In genomic region chr19:41204159-41205081, GRCm38 (mm10) we compare ENCODE assay signal across 9 mouse cellular contexts. TPM values are rescaled to one million over a fixed set of nuclear protein-coding genes. Genes with fewer than 3 reads are reported as not detected.
DNase-seq lines count a peak whose midpoint lies in the region; ATAC-seq and TF ChIP-seq lines count a peak whose summit lies in the region.
"Had no signal": no experiment of that assay in that cellular context is flagged by ENCODE, and none has a peak within 500 bp of the region (broad histone marks: within the 10 kb centered on the region; RNA-seq: fewer than 3 reads in every experiment).

No protein-coding gene starts in this region.

- H3K79me2 ChIP-seq in heart, adult 2 months (replicated peaks; ENCODE audit: control insufficient read depth, insufficient read depth, low read length): no peaks in the 10 kb centered on the region

- H3K36me3 ChIP-seq in heart, adult 2 months (ENCODE audit: control insufficient read depth, insufficient read depth, low read length): no peaks in the 10 kb centered on the region
- no peaks in the 10 kb centered on the region for H3K36me3 ChIP-seq in heart, embryonic 12.5 days
- no peaks in the 10 kb centered on the region for H3K36me3 ChIP-seq in lung, embryonic 14.5 days (ENCODE audit: insufficient read depth)
- no peaks in the 10 kb centered on the region for H3K36me3 ChIP-seq in midbrain, embryonic 14.5 days (ENCODE audit: control insufficient read depth, insufficient read depth, low read length)
- H3K36me3 ChIP-seq in forebrain, embryonic 10.5 days (replicated peaks): no peaks in the 10 kb centered on the region

- no peak overlapping the region for H3K4me3 ChIP-seq in heart, adult 2 months
- no peak overlapping the region for H3K4me3 ChIP-seq in heart, embryonic 12.5 days
- H3K4me3 ChIP-seq in lung, embryonic 14.5 days (ENCODE audit: low read depth, low read length): no peak overlapping the region
- H3K4me3 ChIP-seq in lung, adult 2 months (replicated peaks; ENCODE audit: extremely low read depth, low read depth, low read length): no peak overlapping the region
- H3K4me3 ChIP-seq in bone marrow macrophage, adult 2 months (ENCODE audit: insufficient read depth, low read length): no peak overlapping the region
- no peak overlapping the region for H3K4me3 ChIP-seq in midbrain, embryonic 14.5 days (replicated peaks; ENCODE audit: low read depth, low read length)
- H3K4me3 ChIP-seq in forebrain, embryonic 10.5 days: no peak overlapping the region
- H3K4me3 ChIP-seq: heart, embryonic 13.5 days had no signal

- TF ChIP-seq POLR2A in heart, adult 2 months (IDR thresholded peaks at IDR 0.05; ENCODE audit: insufficient read depth, low read depth, low read length): no peak
- TF ChIP-seq POLR2A in lung, adult 2 months (IDR thresholded peaks at IDR 0.05; ENCODE audit: borderline replicate concordance, extremely low read depth, low read depth, low read length): no peak
- TF ChIP-seq POLR2A in bone marrow macrophage, adult 2 months (IDR thresholded peaks at IDR 0.05; ENCODE audit: borderline replicate concordance, low read depth, low read length): no peak

- peaks cover 4% of the 10 kb centered on the region; the same call in 1 of the 2 replicates for H3K27me3 ChIP-seq in heart, adult 2 months (ENCODE audit: control insufficient read depth, insufficient read depth, low read length)
- H3K27me3 ChIP-seq in heart, embryonic 12.5 days (replicated peaks): peaks cover 65% of the 10 kb centered on the region
- H3K27me3 ChIP-seq in lung, embryonic 14.5 days (ENCODE audit: insufficient read depth, low read length): peaks cover 38% of the 10 kb centered on the region
- H3K27me3 ChIP-seq in midbrain, embryonic 14.5 days (ENCODE audit: control insufficient read depth, insufficient read depth, low read length): peaks cover 63% of the 10 kb centered on the region
- peaks cover 91% of the 10 kb centered on the region for H3K27me3 ChIP-seq in forebrain, embryonic 10.5 days (ENCODE audit: poor library complexity, severe bottlenecking)

- TF ChIP-seq EP300 in heart, adult 2 months (IDR thresholded peaks at IDR 0.05; ENCODE audit: insufficient read depth, low read depth, low read length): no peak

- no peak overlapping the region for H3K9ac ChIP-seq in heart, adult 2 months (ENCODE audit: low read depth, low read length)
- no peak overlapping the region for H3K9ac ChIP-seq in heart, embryonic 12.5 days
- H3K9ac ChIP-seq in lung, embryonic 14.5 days: no peak overlapping the region
- no peak overlapping the region for H3K9ac ChIP-seq in midbrain, embryonic 14.5 days (replicated peaks; ENCODE audit: low read length)
- H3K9ac ChIP-seq: heart, embryonic 13.5 days had no signal

- 67% methylated on average over 11 of the region's 11 CpGs for WGBS in heart, adult 2 months
- 58% methylated on average over 11 of the region's 11 CpGs for WGBS in heart, embryonic 12.5 days
- WGBS in lung, embryonic 14.5 days: 62% methylated on average over 11 of the region's 11 CpGs
- 68% methylated on average over 11 of the region's 11 CpGs for WGBS in lung, adult 2 months
- whole genome bisulfite sequencing in midbrain, embryonic 14.5 days: 62% methylated on average over 11 of the region's 11 CpGs
- 72% methylated on average over 11 of the region's 11 CpGs for WGBS in forebrain, embryonic 10.5 days

- no peak for DNase-seq in heart, adult 2 months
- peak; percentile 19 for DNase-seq in lung, embryonic 14.5 days
- DNase-seq in lung, adult 2 months: no peak
- DNase-seq in midbrain, embryonic 14.5 days: peak; percentile 46
- no peak for DNase-seq in cerebellum, adult 8-10 months
- no peak for DNase-seq in forebrain, embryonic 10.5 days (ENCODE audit: extremely low spot score, low spot score)

- intact Hi-C loops in heart, adult 2 months (cut with DNase I): loop anchor here (5.0 kb wide), 2 partner anchors 97 to 117 kb away; no protein-coding TSS in a partner anchor

- ATAC-seq in heart, embryonic 12.5 days (ENCODE audit: insufficient number of reproducible peaks, low FRiP score): no peak
- ATAC-seq in lung, embryonic 14.5 days (ENCODE audit: insufficient read depth): no peak
- ATAC-seq in midbrain, embryonic 14.5 days (ENCODE audit: low FRiP score, low TSS enrichment): no peak

- peak; percentile 62 for TF ChIP-seq CTCF in heart, adult 2 months (IDR thresholded peaks at IDR 0.05)
- peak; percentile 47 for TF ChIP-seq CTCF in lung, embryonic 14.5 days (IDR thresholded peaks at IDR 0.05; ENCODE audit: low read depth)
- TF ChIP-seq CTCF in lung, adult 2 months (IDR thresholded peaks at IDR 0.05; ENCODE audit: insufficient read depth, low read length): no peak
- TF ChIP-seq CTCF in bone marrow macrophage, adult 2 months (IDR thresholded peaks at IDR 0.05; ENCODE audit: low read depth, low read length): 0 out of 2 replicates have a peak, but pooled peaks have one; percentile 19

- no peak overlapping the region for H3K4me2 ChIP-seq in heart, embryonic 12.5 days
- no peak overlapping the region for H3K4me2 ChIP-seq in lung, embryonic 14.5 days
- no peak overlapping the region for H3K4me2 ChIP-seq in midbrain, embryonic 14.5 days (ENCODE audit: low read length)
- H3K4me2 ChIP-seq: heart, embryonic 13.5 days had no signal

- H3K27ac ChIP-seq in heart, adult 2 months: no peak overlapping the region
- H3K27ac ChIP-seq in heart, embryonic 12.5 days (ENCODE audit: poor library complexity, severe bottlenecking): no peak overlapping the region
- H3K27ac ChIP-seq in lung, embryonic 14.5 days (ENCODE audit: low read depth): no peak overlapping the region
- H3K27ac ChIP-seq in bone marrow macrophage, adult 2 months (ENCODE audit: insufficient read depth, low read depth, low read length): no peak overlapping the region
- H3K27ac ChIP-seq in midbrain, embryonic 14.5 days (replicated peaks; ENCODE audit: low read depth, low read length): no peak overlapping the region
- H3K27ac ChIP-seq in forebrain, embryonic 10.5 days: no peak overlapping the region
- H3K27ac ChIP-seq: heart, embryonic 13.5 days had no signal

- peaks cover 1% of the 10 kb centered on the region for H3K4me1 ChIP-seq in heart, adult 2 months (ENCODE audit: control insufficient read depth, insufficient read depth, low read length)
- H3K4me1 ChIP-seq in heart, embryonic 12.5 days (replicated peaks): peaks cover 16% of the 10 kb centered on the region
- H3K4me1 ChIP-seq in lung, embryonic 14.5 days (ENCODE audit: insufficient read depth): no peaks in the 10 kb centered on the region
- peaks cover 7% of the 10 kb centered on the region for H3K4me1 ChIP-seq in lung, adult 2 months (ENCODE audit: control insufficient read depth, insufficient read depth, low read length)
- 0 out of 2 replicates have a peak, but pooled peaks cover 4% of the 10 kb centered on the region for H3K4me1 ChIP-seq in bone marrow macrophage, adult 2 months (ENCODE audit: control insufficient read depth, insufficient read depth, low read length)
- H3K4me1 ChIP-seq in midbrain, embryonic 14.5 days (ENCODE audit: control insufficient read depth, insufficient read depth, low read length): peaks cover 20% of the 10 kb centered on the region
- H3K4me1 ChIP-seq in forebrain, embryonic 10.5 days: peaks cover 26% of the 10 kb centered on the region

- no peaks in the 10 kb centered on the region for H3K9me3 ChIP-seq in heart, embryonic 12.5 days (replicated peaks)
- H3K9me3 ChIP-seq in lung, embryonic 14.5 days (ENCODE audit: low read depth, low read length): no peaks in the 10 kb centered on the region
- H3K9me3 ChIP-seq in midbrain, embryonic 14.5 days (ENCODE audit: control insufficient read depth, low read length): no peaks in the 10 kb centered on the region
- H3K9me3 ChIP-seq in forebrain, embryonic 10.5 days: no peaks in the 10 kb centered on the region
- H3K9me3 ChIP-seq: heart, embryonic 13.5 days had no signal

RNA-seq across cellular contexts. Expression of gene Tll2, which starts 2.2 kb away (rescaled TPM):
- under 1 TPM; 0.29 to 0.41 TPM for total RNA-seq in heart, adult 2 months (2021)
- 0.49 and 0.82 TPM in 2 replicates for polyA plus RNA-seq in heart, adult 2 months (2012; rRNA removed)
- polyA plus RNA-seq in heart, embryonic 12.5 days (2016; fragmentation: Nextera tagmentation; extraction: Ambion mirVana): 0.05 TPM in 1 of 2 replicates, not detected in the other
- polyA plus RNA-seq in lung, embryonic 14.5 days (2014; fragmentation: Nextera tagmentation; extraction: Ambion mirVana): 0.05 TPM in 2 replicates
- 0.03 and 0.21 TPM in 2 replicates for polyA plus RNA-seq in lung, adult 2 months (2012; rRNA removed)
- polyA plus RNA-seq in bone marrow macrophage, adult 2 months (2012; ENCODE audit: insufficient read depth, insufficient read length, missing spikeins): not detected in 2 replicates
- polyA plus RNA-seq in midbrain, embryonic 14.5 days (2014; fragmentation: Nextera tagmentation; extraction: Ambion mirVana): 1.1 and 1.8 TPM in 2 replicates
- polyA plus RNA-seq in forebrain, embryonic 10.5 days (2016; fragmentation: Nextera tagmentation; extraction: Ambion mirVana): 1.1 and 1.2 TPM in 2 replicates

RNA-seq across cellular contexts. Expression of gene Tm9sf3, which starts 59.4 kb away (rescaled TPM):
- total RNA-seq in heart, adult 2 months (2021): 10 to 100 TPM; 69.7 to 72.7 TPM
- polyA plus RNA-seq in heart, adult 2 months (2012; rRNA removed): 27.7 and 62.3 TPM in 2 replicates
- 140 and 142 TPM in 2 replicates for polyA plus RNA-seq in heart, embryonic 12.5 days (2016; fragmentation: Nextera tagmentation; extraction: Ambion mirVana)
- polyA plus RNA-seq in lung, embryonic 14.5 days (2014; fragmentation: Nextera tagmentation; extraction: Ambion mirVana): 172 and 176 TPM in 2 replicates
- 41.6 and 65.4 TPM in 2 replicates for polyA plus RNA-seq in lung, adult 2 months (2012; rRNA removed)
- polyA plus RNA-seq in bone marrow macrophage, adult 2 months (2012; ENCODE audit: insufficient read depth, insufficient read length, missing spikeins): 144 and 151 TPM in 2 replicates
- polyA plus RNA-seq in midbrain, embryonic 14.5 days (2014; fragmentation: Nextera tagmentation; extraction: Ambion mirVana): 74.4 and 112 TPM in 2 replicates
- 92.8 and 104 TPM in 2 replicates for polyA plus RNA-seq in forebrain, embryonic 10.5 days (2016; fragmentation: Nextera tagmentation; extraction: Ambion mirVana)

Comparison
In these comparisons a context has a peak if more than half of its experiments do, and no peak if none do; other contexts are left out.
1. DNase-seq: peak in lung, embryonic 14.5 days (single experiment) and midbrain, embryonic 14.5 days (single experiment); none in heart, adult 2 months (0 of 2), lung, adult 2 months (single experiment), cerebellum, adult 8-10 months (single experiment) and forebrain, embryonic 10.5 days (single experiment).